Mouse (Mus musculus): ENCODE data around the gene Trpc4ap.

- TF ChIP-seq CTCF (IDR thresholded peaks at IDR 0.05; ENCODE audit: control insufficient read depth, insufficient read depth, low read length) (no peak), POLR2A (IDR thresholded peaks at IDR 0.05; ENCODE audit: borderline replicate concordance, control insufficient read depth, low read depth, low read length) (no peak)
Measured at GRCm38 (mm10) chr2:155635961-155636360, 56.2 kb downstream of the Trpc4ap start.
